Mouse (Mus musculus) liver, embryonic 14.5 days (tissue): ENCODE data around the gene Dbr1.

ENCODE experiments used
- CTCF ChIP-seq: IDR thresholded peaks from 2 replicates; pipeline ENCODE4 v1.5.1; 2016; ENCODE audit warnings: antibody characterized with exemption, low read depth, control low read depth
- EP300 ChIP-seq: IDR thresholded peaks from 2 replicates; pipeline ENCODE4 v1.6.1; 2016; ENCODE audit warnings: antibody characterized with exemption, low read depth

- no peak for TF ChIP-seq EP300
- TF ChIP-seq CTCF, result no peak
Measured at GRCm38 (mm10) chr9:99630071-99630470, 54.5 kb downstream of the Dbr1 start.
